Mouse (Mus musculus) E14TG2a.4 (cell line): Measurements from ENCODE around the gene Fam163b.

Experiments
- H3K27me3 ChIP-seq: 2 replicates; pipeline ENCODE4 v1.6.1; 2014; ENCODE audit warnings: low read length, control low read depth; ENCODE audit not compliant: insufficient read depth
- H3K36me3 ChIP-seq: 2 replicates; pipeline ENCODE4 v1.6.1; 2014; ENCODE audit warnings: low read length, control low read depth; ENCODE audit not compliant: insufficient read depth
- H3K4me1 ChIP-seq: replicated peaks from 2 replicates; pipeline ENCODE4 v1.6.1; 2014; ENCODE audit warnings: low read depth, low read length, control low read depth
- H3K4me3 ChIP-seq: replicated peaks from 2 replicates; pipeline ENCODE4 v1.5.1; 2014; ENCODE audit warnings: mild to moderate bottlenecking, low read length
- H3K9me3 ChIP-seq: 2 replicates; pipeline ENCODE4 v1.6.1; 2014; ENCODE audit warnings: low read length, control low read depth
- CTCF ChIP-seq: conservative IDR thresholded peaks from 2 replicates; pipeline ENCODE4 v1.5.1; 2014; ENCODE audit warnings: low read length
- NANOG ChIP-seq: IDR thresholded peaks from 2 replicates; pipeline ENCODE4 v1.6.1; 2014; ENCODE audit warnings: borderline replicate concordance, low read length, mixed read lengths
- POU5F1 ChIP-seq: IDR thresholded peaks from 2 replicates; pipeline ENCODE4 v1.6.1; 2014; ENCODE audit warnings: low read length, borderline replicate concordance

Gene Fam163b

DNA sequence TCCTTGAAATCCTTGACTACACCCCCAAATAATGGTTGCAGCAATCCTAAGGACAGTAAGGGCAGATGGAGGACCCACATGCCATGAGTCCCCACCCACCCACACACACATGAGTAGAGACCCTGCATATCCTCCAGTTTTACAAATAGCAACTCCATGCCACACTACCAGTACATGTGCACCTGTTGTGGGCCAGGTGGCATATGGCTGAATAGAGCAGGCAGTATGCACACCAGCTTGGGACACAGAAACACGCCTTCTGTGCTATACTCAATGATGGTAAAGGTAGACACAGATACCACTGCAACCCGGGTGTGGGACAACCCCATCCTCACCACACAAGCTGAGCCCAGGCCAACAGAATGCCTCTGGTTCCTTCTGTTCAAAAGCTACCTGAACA, 23.8 kb upstream of the Fam163b start:
- H3K4me3 ChIP-seq: no peak overlapping the region

DNA sequence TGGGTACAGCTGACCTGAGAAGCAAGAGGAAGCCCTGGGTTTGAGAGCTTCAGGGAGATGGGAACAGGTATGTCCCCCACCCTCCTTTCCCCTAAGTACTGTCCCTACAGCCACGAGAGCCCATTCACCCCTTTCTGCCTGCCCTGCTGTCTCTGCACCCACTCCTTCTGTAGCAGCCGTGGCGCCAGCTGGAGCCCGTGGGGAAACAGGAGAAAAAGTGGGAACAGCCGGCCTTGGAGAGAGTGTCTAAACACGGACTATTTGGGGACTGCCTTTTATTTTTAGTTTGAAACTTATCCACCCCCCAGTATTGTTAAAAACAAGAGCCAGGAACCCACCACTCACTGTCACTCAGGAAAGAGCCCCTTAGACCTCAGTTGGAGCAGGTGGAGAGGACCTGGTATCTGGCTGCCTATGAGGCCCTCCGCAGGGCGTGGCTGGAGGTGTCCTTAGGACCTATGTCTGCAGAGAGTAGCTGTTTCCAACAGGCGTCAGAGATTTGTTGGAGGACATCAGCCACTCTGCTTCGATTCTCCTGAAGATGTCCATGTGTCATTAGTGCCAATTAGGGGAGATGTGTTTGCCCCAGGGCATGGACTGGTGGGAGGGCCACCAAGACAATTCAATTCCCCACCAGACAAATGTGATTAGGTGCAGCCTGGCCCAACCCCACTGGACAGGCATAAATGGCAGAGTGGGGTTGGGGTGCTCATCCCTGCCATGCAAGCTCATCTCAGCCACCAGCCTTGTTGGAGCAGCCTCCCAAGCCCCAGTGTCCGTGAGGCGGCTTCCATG, 22.7 kb upstream of the Fam163b start, which contains the start of gene Dbh:
TSS of gene Dbh (plus strand) at position 438 of the 795 bp plus-strand sequence.
- H3K36me3 ChIP-seq: no peaks in the 10 kb centered on the region
- H3K9me3 ChIP-seq: no peaks in the 10 kb centered on the region
- TF ChIP-seq NANOG (no peak), POU5F1 (no peak), CTCF (no peak)
- H3K27me3 ChIP-seq: no peaks in the 10 kb centered on the region; the same call in 1 of the 2 replicates
- H3K4me3 ChIP-seq: no peak within 1 kb of the TSS
- H3K4me1 ChIP-seq: no peaks in the 10 kb centered on the region

More for the DNA sequence above, 23.8 kb upstream of the Fam163b start:
- no peaks in the 10 kb centered on the region; the same call in 1 of the 2 replicates for H3K27me3 ChIP-seq
- TF ChIP-seq CTCF: no peak
- no peak for TF ChIP-seq POU5F1
- TF ChIP-seq NANOG: no peak
- H3K9me3 ChIP-seq: no peaks in the 10 kb centered on the region
- no peaks in the 10 kb centered on the region for H3K36me3 ChIP-seq
- H3K4me1 ChIP-seq: no peaks in the 10 kb centered on the region

DNA sequence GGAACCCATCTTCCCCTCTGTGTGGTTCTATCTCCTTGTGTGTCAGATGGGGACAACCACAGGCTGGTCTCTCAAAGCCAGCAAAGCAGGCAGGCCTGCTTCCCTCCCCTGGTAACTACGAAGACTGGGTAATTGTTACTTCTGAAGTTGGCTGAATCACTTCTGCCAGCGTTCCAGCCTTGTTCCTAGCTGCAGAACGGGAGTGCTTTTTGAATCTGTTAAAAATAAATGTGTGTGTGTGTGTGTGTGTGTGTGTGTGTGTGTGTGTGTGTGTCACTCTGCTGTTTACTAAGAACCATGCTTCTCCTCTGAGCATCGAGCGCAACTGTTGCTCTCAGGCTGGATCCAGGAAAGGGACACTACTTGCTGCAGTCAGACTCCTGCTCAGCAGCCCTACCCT, 21.6 kb upstream of the Fam163b start:
- no peak overlapping the region for H3K4me3 ChIP-seq
- no peaks in the 10 kb centered on the region for H3K9me3 ChIP-seq
- TF ChIP-seq CTCF (no peak), NANOG (no peak), POU5F1 (no peak)
- H3K4me1 ChIP-seq: no peaks in the 10 kb centered on the region
- no peaks in the 10 kb centered on the region; the same call in 1 of the 2 replicates for H3K27me3 ChIP-seq
- no peaks in the 10 kb centered on the region for H3K36me3 ChIP-seq

DNA sequence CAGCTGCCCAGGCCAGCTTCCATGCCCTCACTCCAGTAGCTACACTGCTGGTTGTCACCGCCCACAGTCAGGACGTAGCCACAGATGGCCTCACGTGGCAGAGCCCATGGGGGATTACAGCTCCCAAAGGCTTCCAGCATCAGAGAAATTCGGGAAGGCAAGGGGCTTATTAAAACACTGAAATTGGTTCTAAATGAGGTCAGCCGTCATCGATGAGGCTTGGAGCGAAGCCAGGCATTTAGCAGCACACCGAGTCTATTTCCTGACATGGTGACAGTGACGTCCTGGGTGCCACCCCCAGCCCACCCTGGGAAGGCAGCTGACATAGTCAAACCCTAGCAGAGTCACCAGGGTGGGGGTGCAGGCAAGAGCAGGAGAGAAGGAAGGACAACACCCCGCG, 20.4 kb upstream of the Fam163b start:
- H3K27me3 ChIP-seq: no peaks in the 10 kb centered on the region; the same call in 1 of the 2 replicates
- no peak overlapping the region for H3K4me3 ChIP-seq
- no peak for TF ChIP-seq POU5F1
- no peak for TF ChIP-seq CTCF
- TF ChIP-seq NANOG: no peak
- no peaks in the 10 kb centered on the region for H3K36me3 ChIP-seq
- no peaks in the 10 kb centered on the region for H3K4me1 ChIP-seq
- H3K9me3 ChIP-seq: no peaks in the 10 kb centered on the region

DNA sequence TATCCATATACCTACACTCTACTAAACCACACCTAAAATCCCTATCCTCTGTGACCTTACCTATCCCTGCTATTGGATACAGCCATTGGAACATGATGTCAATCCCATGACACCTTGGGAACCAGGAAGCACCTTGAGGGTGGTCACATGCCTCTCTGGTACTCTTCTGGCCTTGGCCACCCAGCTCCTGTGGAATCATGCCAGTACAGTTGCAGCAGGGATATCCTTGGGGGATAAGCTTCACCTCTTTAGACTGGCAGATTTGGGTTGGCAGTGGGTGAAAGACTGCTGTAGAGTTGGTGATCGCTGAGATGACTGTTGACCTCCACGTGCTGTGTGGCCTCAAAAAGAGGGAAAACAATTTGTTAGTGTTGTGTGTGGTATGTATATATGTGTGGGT, 19.2 kb upstream of the Fam163b start:
- Histone ChIP-seq H3K36me3 (no peaks in the 10 kb centered on the region), H3K27me3 (no peaks in the 10 kb centered on the region), H3K4me3 (no peak overlapping the region), H3K4me1 (0 out of 2 replicates have a peak, but pooled peaks cover under 1% of the 10 kb centered on the region), H3K9me3 (no peaks in the 10 kb centered on the region)
- no peak for TF ChIP-seq POU5F1
- TF ChIP-seq CTCF: no peak
- TF ChIP-seq NANOG: no peak

DNA sequence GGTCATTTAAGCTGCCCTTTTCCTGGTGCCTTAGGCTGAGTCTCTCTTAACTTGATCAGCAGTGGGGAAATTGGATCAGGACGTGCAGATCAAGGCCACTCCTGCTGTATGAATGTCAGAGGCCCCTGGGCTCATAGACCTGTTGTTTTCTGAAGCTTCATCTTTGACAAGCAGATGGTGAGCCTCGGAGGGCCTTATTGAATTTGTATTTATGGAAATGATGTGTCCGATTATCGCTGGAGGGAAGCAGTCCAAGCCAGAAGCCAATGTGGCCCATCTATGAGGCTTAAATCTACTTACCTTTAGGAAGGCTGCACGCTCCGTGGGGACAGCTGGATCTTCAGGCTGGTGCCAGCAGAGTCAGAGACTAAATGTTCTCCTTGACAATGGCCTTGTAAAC, 14.3 kb upstream of the Fam163b start:
- no peak overlapping the region for H3K4me3 ChIP-seq
- TF ChIP-seq NANOG: no peak
- no peak for TF ChIP-seq CTCF
- TF ChIP-seq POU5F1: no peak
- H3K27me3 ChIP-seq: no peaks in the 10 kb centered on the region
- H3K36me3 ChIP-seq: no peaks in the 10 kb centered on the region
- peaks cover 15% of the 10 kb centered on the region for H3K4me1 ChIP-seq
- no peaks in the 10 kb centered on the region for H3K9me3 ChIP-seq

DNA sequence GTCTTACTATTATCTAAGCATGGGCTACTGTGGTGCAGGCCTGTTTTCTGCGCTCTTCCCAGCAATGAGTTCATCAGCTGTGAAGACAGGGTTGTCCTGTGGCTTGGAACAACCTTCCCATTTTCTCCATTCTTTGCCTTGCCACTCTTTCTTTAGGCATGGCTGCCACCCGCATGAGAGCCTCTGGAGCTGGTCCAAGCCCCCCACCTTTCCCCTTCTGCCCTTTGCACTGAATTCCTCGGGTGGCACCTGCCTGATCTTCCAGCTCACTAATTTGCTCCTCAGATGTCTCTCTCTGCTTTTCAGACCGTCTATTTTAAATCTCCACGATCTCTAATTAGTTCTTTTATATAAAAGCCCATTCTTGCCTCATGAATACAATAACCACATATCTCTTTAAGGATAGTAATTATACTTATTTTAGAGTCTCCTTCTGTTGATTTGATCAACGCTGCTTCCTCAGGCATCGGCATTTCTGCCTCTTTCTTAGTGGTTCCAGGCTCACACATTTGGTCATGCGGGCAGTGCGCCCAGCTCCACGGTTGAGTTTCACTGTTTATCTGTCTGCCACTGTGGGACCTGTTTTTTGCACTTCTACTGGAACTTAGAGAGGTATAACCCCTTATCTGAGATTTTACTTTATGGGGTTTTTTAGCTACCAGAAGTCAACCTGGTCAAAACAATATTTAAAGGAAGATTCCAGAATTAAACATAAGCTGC, 12.3 kb upstream of the Fam163b start:
- H3K4me1 ChIP-seq: peaks cover 15% of the 10 kb centered on the region

DNA sequence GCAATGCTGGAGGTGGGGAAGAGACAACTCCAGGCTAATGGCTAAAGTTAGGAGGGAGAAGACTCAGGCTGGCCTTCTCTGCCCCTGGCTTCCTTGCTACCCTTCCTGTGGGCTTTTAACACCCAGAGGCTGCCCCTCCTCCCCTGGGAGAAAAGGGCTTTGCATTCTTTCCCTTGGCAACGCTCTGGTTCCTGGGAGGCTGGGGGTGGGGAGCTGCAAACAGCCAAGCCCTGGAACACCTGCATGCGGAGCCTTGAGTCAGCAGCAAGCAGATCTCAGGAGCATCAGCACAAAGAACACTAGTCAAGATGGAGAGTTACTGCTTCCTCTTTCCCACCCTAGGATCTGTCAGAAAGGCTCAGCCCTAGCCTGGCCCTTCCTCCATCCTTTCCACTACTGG, 7.2 kb upstream of the Fam163b start:
- Histone ChIP-seq H3K9me3 (peaks cover 9% of the 10 kb centered on the region), H3K36me3 (no peaks in the 10 kb centered on the region), H3K27me3 (peaks cover 27% of the 10 kb centered on the region), H3K4me1 (no peaks in the 10 kb centered on the region), H3K4me3 (no peak overlapping the region)
- TF ChIP-seq POU5F1 (no peak), NANOG (no peak), CTCF (no peak)

More for the DNA sequence above, 12.3 kb upstream of the Fam163b start:
- Histone ChIP-seq H3K9me3 (peaks cover under 1% of the 10 kb centered on the region; the same call in 1 of the 2 replicates), H3K27me3 (no peaks in the 10 kb centered on the region), H3K36me3 (no peaks in the 10 kb centered on the region), H3K4me3 (no peak overlapping the region)
- no peak for TF ChIP-seq POU5F1
- no peak for TF ChIP-seq NANOG
- no peak for TF ChIP-seq CTCF

DNA sequence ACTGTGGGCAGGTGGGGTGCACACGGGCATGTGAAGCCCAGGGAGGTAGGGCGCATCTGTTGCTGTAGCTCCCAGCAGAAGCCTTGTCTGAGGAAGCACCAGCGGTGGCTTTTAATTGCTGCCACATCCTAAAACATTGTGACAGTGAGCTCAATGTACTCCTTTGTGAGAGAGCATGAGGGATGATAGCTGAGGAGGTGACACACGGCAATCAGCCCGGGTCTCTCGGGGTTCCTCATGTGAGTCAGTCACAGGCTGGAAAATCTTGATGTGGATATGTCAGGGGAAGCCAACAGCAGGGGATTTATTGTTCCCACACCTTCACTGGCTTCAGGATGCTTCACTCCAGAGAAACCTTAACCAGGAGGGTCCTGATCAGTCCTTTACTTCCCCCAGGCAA, 4.5 kb upstream of the Fam163b start:
- Histone ChIP-seq H3K27me3 (peaks cover 47% of the 10 kb centered on the region), H3K4me1 (peaks cover 6% of the 10 kb centered on the region), H3K4me3 (no peak overlapping the region), H3K36me3 (no peaks in the 10 kb centered on the region), H3K9me3 (peaks cover 9% of the 10 kb centered on the region)
- no peak for TF ChIP-seq CTCF
- TF ChIP-seq POU5F1: no peak
- no peak for TF ChIP-seq NANOG
